Mouse (Mus musculus) cerebellum, adult 2 months (tissue): ENCODE measurements around the gene Ap3s2.

Experiments
- CTCF ChIP-seq: fragments of 200-500 bp; IDR thresholded peaks from 2 replicates; pipeline ENCODE4 v1.5.1; 2011; ENCODE audit warnings: low read depth, mild to moderate bottlenecking, control low read depth, low read length, moderate library complexity, borderline replicate concordance; ENCODE audit not compliant: insufficient read depth
- POLR2A ChIP-seq: fragments of 200-500 bp; IDR thresholded peaks from 2 replicates; pipeline ENCODE4 v1.6.1; 2011; ENCODE audit warnings: low read length, control low read depth, borderline replicate concordance; ENCODE audit not compliant: insufficient read depth

- TF ChIP-seq CTCF (no peak), POLR2A (no peak)
Measured at GRCm38 (mm10) chr7:79858956-79859630, 61.4 kb downstream of the Ap3s2 start.
